Mouse (Mus musculus): Measurements from ENCODE around the gene Arhgef3.

The Arhgef3 gene

GRCm38 (mm10) chr14:27364668-27365257 lies 250.1 kb downstream of the Arhgef3 start:
- no peak for DNase-seq (ENCODE audit: extremely low spot score, low read depth, low spot score)

DNA sequence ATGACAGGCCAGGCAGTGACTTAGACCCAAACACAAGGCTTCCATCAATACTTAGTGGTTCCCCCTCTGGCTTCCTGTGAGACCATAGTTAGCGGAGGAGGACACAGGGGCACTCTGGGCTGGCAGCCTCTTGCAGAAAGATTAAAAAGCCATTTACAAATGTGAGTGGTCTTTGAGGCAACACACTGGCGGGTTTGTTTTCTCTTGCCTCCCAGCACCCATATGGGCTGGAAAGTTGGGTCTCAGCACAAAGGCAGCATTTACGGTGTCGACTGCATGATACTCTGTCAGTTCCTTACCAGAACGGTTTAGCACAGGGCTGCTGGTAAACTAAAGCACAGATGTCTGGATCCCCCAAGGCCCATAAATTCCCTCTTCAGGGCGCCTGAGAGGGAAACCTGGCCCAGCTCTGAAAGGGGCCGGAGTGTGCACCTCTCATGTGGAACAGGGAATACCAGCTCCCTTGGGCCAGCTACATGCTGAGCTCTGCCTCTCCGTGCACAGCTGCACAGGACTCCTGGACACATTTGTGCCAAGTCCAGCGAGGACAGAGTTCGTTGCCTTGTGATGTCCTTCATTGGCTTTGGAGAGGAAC lies 252.5 kb downstream of the Arhgef3 start:
- no peak for DNase-seq (ENCODE audit: extremely low spot score, low read depth, low spot score)

GRCm38 (mm10) chr14:27368619-27369018 lies 253.9 kb downstream of the Arhgef3 start:
- no peak for DNase-seq (ENCODE audit: extremely low spot score, low read depth, low spot score)

DNA sequence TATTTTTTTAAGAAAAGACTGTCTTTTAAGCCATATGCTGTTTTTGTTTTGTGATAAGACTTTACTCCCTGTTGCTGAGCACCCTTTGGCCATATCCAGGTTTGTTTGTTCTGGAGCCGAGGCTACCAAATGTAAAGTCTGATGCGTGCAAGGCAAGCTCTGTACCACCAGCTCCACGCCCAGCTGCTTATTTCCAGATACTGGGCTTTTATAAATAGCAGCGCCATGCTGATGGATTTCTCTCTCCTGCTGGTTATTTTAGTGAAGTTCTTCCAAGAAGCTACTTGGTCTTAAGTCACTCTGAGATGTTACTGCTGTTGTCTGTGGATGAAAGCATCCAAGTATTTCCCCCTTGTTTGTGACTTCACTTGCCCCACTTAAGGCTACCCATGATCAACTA lies 254.8 kb downstream of the Arhgef3 start:
- no peak for DNase-seq (ENCODE audit: extremely low spot score, low read depth, low spot score)

GRCm38 (mm10) chr14:27371669-27372076 lies 257.0 kb downstream of the Arhgef3 start:
- DNase-seq (ENCODE audit: extremely low spot score, low read depth, low spot score) = no peak

DNA sequence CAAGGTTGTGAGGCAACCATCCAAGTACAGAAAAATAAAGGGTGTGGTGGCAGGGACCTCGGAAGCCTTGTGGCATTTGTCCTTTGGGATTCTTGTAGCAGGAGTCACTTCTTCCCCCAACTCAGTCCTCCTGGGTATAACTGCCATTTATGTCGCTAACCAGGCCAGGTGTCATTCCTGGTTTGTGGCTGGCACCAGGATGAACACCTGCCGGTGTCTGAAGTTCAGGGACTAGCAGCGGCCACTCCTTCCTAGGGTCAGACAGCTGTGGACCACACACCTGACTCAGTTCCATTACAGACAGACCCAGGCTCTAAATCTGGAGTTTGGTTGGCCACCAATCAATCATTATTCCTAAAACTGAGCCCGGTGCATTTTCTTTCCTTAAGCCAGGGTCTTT lies 258.8 kb downstream of the Arhgef3 start:
- DNase-seq (ENCODE audit: extremely low spot score, low read depth, low spot score) = no peak

GRCm38 (mm10) chr14:27376115-27376648 lies 261.5 kb downstream of the Arhgef3 start:
- no peak for DNase-seq (ENCODE audit: extremely low spot score, low read depth, low spot score)

GRCm38 (mm10) chr14:27378669-27379068 lies 264.0 kb downstream of the Arhgef3 start:
- no peak for DNase-seq (ENCODE audit: extremely low spot score, low read depth, low spot score)

DNA sequence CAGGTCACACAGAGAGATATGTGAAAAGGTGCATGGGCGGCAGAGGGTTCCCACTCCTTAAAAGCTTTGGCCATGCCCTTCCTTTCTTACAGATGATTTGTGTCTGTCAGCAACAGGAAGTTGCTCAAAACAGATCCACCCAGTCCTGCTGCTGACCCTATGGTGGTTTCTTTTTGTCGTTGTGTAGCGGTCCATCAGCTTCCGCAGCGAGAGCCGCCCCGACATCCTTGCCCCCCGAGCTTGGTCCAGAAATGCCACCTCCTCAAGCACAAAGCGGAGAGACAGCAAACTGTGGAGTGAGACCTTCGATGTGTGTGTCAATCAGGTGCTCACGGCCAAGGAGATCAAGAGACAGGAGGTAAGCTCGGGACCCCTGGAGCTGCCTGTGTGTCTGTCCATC lies 264.7 kb downstream of the Arhgef3 start:
- no peak for DNase-seq (ENCODE audit: extremely low spot score, low read depth, low spot score)

DNA sequence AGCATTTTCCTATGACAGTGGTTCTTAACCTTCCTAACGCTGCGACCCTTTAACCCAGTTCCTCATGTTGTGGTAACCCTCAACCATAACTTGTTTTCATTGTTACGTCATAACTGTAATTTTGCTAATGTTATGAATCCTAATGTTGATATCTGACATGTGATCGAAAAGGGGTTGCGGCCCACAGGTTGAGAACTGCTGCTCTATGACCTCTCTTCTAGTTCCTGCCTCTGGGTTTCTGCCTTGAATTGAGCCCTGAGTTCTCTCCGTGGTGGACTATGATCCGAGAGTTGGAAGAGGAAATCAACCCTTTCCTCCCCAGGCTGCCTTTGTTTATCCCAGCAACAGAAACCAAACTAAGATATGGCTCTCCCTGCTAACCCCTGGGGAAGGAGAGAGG lies 266.8 kb downstream of the Arhgef3 start:
- DNase-seq (ENCODE audit: extremely low spot score, low read depth, low spot score) = no peak

GRCm38 (mm10) chr14:27383321-27383830 lies 268.7 kb downstream of the Arhgef3 start:
- DNase-seq (ENCODE audit: extremely low spot score, low read depth, low spot score) = no peak

GRCm38 (mm10) chr14:27384143-27384542 lies 269.4 kb downstream of the Arhgef3 start:
- no peak for DNase-seq (ENCODE audit: extremely low spot score, low read depth, low spot score)

- no peak for DNase-seq (ENCODE audit: extremely low spot score, low read depth, low spot score)
Measured at GRCm38 (mm10) chr14:27388616-27389015, 273.9 kb downstream of the Arhgef3 start.

DNA sequence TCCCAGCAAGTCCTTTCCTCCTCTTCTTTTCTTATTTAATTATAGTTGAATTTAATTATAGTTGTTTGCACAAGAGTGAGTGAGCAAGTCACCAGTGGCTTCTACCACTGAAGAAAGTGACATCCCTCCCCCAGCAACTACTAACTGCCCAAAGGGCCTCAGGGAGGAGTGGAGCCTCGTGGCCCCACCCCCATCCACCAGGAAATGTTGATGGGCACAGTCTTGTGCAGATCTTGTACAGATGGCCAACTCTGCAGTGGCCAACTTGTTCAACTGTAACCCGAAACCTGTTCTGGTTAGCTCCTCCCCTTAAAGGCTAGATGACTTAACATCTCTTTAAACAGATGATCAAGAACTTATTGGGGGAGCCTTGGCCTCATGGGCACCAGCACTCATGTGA lies 275.0 kb downstream of the Arhgef3 start:
- no peak for DNase-seq (ENCODE audit: extremely low spot score, low read depth, low spot score)

DNA sequence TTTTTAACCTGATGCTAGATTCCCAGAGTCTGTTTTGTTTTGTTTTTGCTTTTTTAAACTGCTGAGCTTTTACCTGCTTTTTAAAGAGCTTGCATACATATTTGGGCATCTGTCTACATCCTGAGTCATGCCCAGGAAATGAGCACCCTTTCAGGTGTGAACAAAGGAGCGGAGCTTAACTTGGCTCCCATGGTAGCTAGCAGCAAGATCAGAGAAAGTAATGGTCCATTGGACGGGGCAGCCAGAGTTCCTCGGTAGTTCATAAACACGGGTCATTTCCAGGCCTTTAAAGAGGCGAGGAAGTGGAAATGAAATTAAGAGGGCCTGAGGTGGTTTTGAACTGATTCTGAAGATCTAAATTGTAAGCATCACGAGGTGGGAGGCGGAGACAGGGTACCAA lies 276.0 kb downstream of the Arhgef3 start:
- DNase-seq (ENCODE audit: extremely low spot score, low read depth, low spot score) = no peak

DNA sequence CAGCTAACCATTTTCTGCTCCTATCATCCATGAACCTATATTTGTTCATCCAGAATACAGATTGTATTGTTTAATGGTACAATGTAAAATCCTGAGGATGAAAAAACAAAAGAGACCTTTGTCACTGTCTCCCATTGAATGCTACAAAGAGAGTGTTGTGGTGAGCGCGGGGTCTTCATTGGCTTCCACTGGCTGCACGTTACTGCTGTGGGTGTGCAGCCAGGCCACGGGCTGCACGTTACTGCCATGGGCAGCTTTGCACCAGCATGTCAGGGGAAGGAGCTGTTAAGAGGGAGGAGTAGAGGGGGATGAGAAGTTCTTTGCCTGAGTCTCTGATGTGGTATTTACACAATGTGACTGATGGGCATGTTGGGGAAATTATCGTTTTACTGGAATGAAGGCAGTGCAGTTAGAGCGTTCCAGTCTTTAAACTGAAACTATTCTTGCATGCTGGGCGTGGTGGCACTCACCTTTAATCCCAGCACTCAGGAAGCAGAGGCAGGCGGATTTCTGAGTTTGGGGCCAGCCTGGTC lies 277.1 kb downstream of the Arhgef3 start:
- no peak for DNase-seq (ENCODE audit: extremely low spot score, low read depth, low spot score)

- DNase-seq (ENCODE audit: extremely low spot score, low read depth, low spot score) = no peak
Measured at GRCm38 (mm10) chr14:27392660-27393059, 278.0 kb downstream of the Arhgef3 start.

DNA sequence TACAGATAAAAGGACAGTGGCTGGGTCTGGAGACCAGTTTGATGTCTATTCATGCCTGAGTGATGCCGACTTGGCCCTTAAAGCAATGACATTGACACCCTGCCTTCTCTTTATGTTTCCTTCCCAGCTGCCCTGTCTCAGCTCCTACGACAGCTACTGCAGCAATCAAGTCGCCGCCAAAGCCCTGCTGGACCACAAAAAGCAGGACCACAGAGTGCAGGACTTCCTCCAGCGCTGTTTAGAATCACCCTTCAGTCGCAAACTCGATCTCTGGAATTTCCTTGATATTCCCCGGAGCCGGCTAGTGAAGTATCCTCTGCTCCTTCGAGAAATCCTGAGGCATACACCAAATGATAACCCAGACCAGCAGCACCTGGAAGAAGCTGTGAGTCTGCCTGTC lies 279.1 kb downstream of the Arhgef3 start:
- no peak for DNase-seq (ENCODE audit: extremely low spot score, low read depth, low spot score)

- DNase-seq (ENCODE audit: extremely low spot score, low read depth, low spot score) = no peak
Measured at GRCm38 (mm10) chr14:27396424-27396823, 281.7 kb downstream of the Arhgef3 start.

DNA sequence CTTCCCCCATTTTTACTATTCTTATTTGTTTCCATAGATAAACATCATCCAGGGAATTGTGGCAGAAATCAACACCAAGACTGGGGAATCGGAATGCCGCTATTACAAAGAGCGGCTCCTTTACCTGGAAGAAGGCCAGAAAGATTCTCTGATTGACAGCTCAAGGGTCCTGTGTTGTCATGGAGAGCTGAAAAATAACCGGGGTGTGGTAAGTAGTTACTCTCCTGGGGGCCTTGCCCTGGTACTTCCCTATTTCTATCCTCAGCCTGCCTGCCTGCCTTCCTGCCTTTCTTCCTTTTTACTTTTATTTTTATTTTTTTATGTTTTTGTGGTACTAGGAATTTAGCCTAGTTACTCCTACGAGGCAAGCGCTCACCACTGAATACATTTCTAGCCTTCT lies 282.8 kb downstream of the Arhgef3 start:
- no peak for DNase-seq (ENCODE audit: extremely low spot score, low read depth, low spot score)

DNA sequence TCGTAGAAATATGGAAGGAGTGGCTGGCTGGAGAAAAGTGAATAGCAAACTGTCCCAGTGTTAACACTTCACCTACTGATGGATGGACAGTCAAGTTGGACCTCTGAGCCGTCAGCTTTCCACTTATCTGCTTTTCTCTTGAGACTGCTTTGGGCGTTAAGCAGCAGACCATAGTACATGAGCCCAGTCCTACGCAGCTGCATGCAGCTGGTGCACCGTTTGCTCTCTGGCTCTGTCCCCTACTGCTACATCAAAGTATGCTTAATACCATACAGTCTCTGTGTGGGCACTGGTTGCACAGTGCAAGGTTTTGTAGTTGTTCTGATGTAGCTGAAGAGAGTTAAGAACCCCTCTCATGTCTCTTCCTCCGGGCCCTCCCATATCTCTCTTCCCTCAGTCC lies 285.8 kb downstream of the Arhgef3 start:
- no peak for DNase-seq (ENCODE audit: extremely low spot score, low read depth, low spot score)

- DNase-seq (ENCODE audit: extremely low spot score, low read depth, low spot score) = no peak
Measured at GRCm38 (mm10) chr14:27401717-27402278, 287.1 kb downstream of the Arhgef3 start.
